Mouse (Mus musculus): ENCODE data around the gene Man2b1.
"Not testable (repeated sequence)": the region's sequence is repeated elsewhere in the genome, so short reads cannot be mapped to it uniquely, and the experiment has no call there.

Gene Man2b1

GRCm38 (mm10) chr8:85123691-85124090 is 40.6 kb downstream of the Man2b1 start:
- DNase-seq = no peak

- DNase-seq = no peak
Measured at GRCm38 (mm10) chr8:85132335-85132734, 49.3 kb downstream of the Man2b1 start.

- not testable (repeated sequence) for DNase-seq
Measured at GRCm38 (mm10) chr8:85135690-85136089, 52.6 kb downstream of the Man2b1 start.

- DNase-seq = no peak
Measured at GRCm38 (mm10) chr8:85142516-85142915, 59.4 kb downstream of the Man2b1 start.

All from cerebellum, adult 9-11 months (tissue).